Mouse (Mus musculus) embryonic facial prominence, embryonic 12.5 days (tissue): ENCODE results near the gene Gprc6a. TPM values are rescaled to one million over a fixed set of nuclear protein-coding genes. Genes with fewer than 3 reads are reported as not detected.
A peak's percentile ranks its signal among the peaks of the same experiment; 100 is the strongest.

Source experiments
- ATAC-seq: fragments of 200-750 bp; cut with Nextera tagmentation; 2 replicates; pipeline ENCODE4 v1.8.0; 2017; ENCODE audit not compliant: insufficient number of reproducible peaks, insufficient read depth, low FRiP score, low TSS enrichment
- H3K27ac ChIP-seq: fragments of 300-500 bp; sonication (generic); 2 replicates; pipeline ENCODE4 v1.5.1; 2016; ENCODE audit warnings: mild to moderate bottlenecking
- H3K27me3 ChIP-seq: fragments of 300-500 bp; sonication (generic); 2 replicates; pipeline ENCODE4 v1.6.1; 2016; ENCODE audit warnings: mild to moderate bottlenecking, moderate library complexity
- H3K36me3 ChIP-seq: fragments of 300-500 bp; sonication (generic); 2 replicates; pipeline ENCODE4 v1.6.1; 2016; ENCODE audit warnings: mild to moderate bottlenecking
- H3K4me1 ChIP-seq: fragments of 300-500 bp; sonication (generic); 2 replicates; pipeline ENCODE4 v1.6.1; 2016
- H3K4me2 ChIP-seq: fragments of 300-500 bp; sonication (generic); replicated peaks from 2 replicates; pipeline ENCODE4 v1.6.1; 2016; ENCODE audit warnings: mild to moderate bottlenecking, moderate library complexity
- H3K4me3 ChIP-seq: fragments of 300-500 bp; sonication (generic); 2 replicates; pipeline ENCODE4 v1.5.1; 2016; ENCODE audit warnings: mild to moderate bottlenecking
- H3K9ac ChIP-seq: fragments of 300-500 bp; sonication (generic); 2 replicates; pipeline ENCODE4 v1.6.1; 2016; ENCODE audit warnings: mild to moderate bottlenecking, moderate library complexity
- H3K9me3 ChIP-seq: fragments of 300-500 bp; sonication (generic); 2 replicates; pipeline ENCODE4 v1.6.1; 2016; ENCODE audit warnings: mild to moderate bottlenecking, moderate library complexity
- WGBS: fragments of 180-500 bp; shearing (Covaris S2); methylation state at CpG from one replicate; pipeline ENCODE4 v1.1.7; 2016; 5-methylcytosine and 5-hydroxymethylcytosine counted together
- polyA plus RNA-seq: library from polyadenylated mRNA; unstranded; fragments of >200 nt; fragmentation: Nextera tagmentation; extraction: Ambion mirVana; gene quantifications from 2 replicates; pipeline ENCODE4 v1.2.1, GENCODE M21; 2016

Gene Gprc6a
- polyA plus RNA-seq, result not detected in 2 replicates

- 76% methylated on average over 8 of the region's 8 CpGs for WGBS
- no peaks in the 10 kb centered on the region for H3K27me3 ChIP-seq
Measured at GRCm38 (mm10) chr10:51631411-51632136, at the start of gene Gprc6a. TSS of gene Gprc6a (minus strand) at chr10:51631461.

GRCm38 (mm10) chr10:51678251-51678639 is 47.0 kb upstream of the Gprc6a start:
- Histone ChIP-seq H3K36me3 (no peaks in the 10 kb centered on the region), H3K27me3 (peaks cover 25% of the 10 kb centered on the region), H3K4me1 (peaks cover 2% of the 10 kb centered on the region; the same call in 1 of the 2 replicates), H3K4me2 (peak overlapping the region; percentile 84), H3K27ac (no peak overlapping the region), H3K4me3 (peak overlapping the region; percentile 43), H3K9ac (no peak overlapping the region), H3K9me3 (no peaks in the 10 kb centered on the region)
- no peak for ATAC-seq
- WGBS, result 5% methylated on average over 10 of the region's 10 CpGs

More at GRCm38 (mm10) chr10:51631411-51632136, at the start of gene Gprc6a:
- H3K4me2 ChIP-seq, result no peak within 1 kb of the TSS
- H3K4me3 ChIP-seq, result no peak within 1 kb of the TSS
- H3K4me1 ChIP-seq, result no peaks in the 10 kb centered on the region
- H3K36me3 ChIP-seq, result no peaks in the 10 kb centered on the region
- H3K27ac ChIP-seq, result no peak within 1 kb of the TSS
- no peak for ATAC-seq
- H3K9ac ChIP-seq, result no peak within 1 kb of the TSS
- no peaks in the 10 kb centered on the region for H3K9me3 ChIP-seq

GRCm38 (mm10) chr10:51677548-51678250 is 46.4 kb upstream of the Gprc6a start, which contains the start of gene Rfx6:
TSS of gene Rfx6 (plus strand) at chr10:51677756.
- Histone ChIP-seq H3K9ac (no peak within 1 kb of the TSS), H3K9me3 (no peaks in the 10 kb centered on the region), H3K36me3 (no peaks in the 10 kb centered on the region), H3K27me3 (peaks cover 25% of the 10 kb centered on the region), H3K4me3 (peak within 1 kb of the TSS; percentile 43), H3K4me2 (peak within 1 kb of the TSS; percentile 84), H3K4me1 (peaks cover 2% of the 10 kb centered on the region; the same call in 1 of the 2 replicates), H3K27ac (no peak within 1 kb of the TSS)
- 1% methylated on average over 37 of the region's 38 CpGs for WGBS
- ATAC-seq, result 0 out of 2 replicates have a peak, but pooled peaks have one; percentile 60

- Histone ChIP-seq H3K27me3 (peaks cover 11% of the 10 kb centered on the region), H3K4me3 (no peak overlapping the region), H3K9me3 (no peaks in the 10 kb centered on the region), H3K4me2 (no peak overlapping the region), H3K4me1 (no peaks in the 10 kb centered on the region), H3K9ac (no peak overlapping the region), H3K36me3 (no peaks in the 10 kb centered on the region), H3K27ac (no peak overlapping the region)
- peak; percentile 56; the same call in 1 of the 2 replicates for ATAC-seq
- WGBS, result 53% methylated on average over 1 of the region's 1 CpGs
Measured at GRCm38 (mm10) chr10:51672082-51672779, 41.0 kb upstream of the Gprc6a start.

GRCm38 (mm10) chr10:51671583-51671982 is 40.3 kb upstream of the Gprc6a start:
- Histone ChIP-seq H3K9me3 (no peaks in the 10 kb centered on the region), H3K27me3 (peaks cover 5% of the 10 kb centered on the region), H3K4me3 (no peak overlapping the region), H3K9ac (no peak overlapping the region), H3K36me3 (no peaks in the 10 kb centered on the region), H3K4me2 (no peak overlapping the region), H3K4me1 (no peaks in the 10 kb centered on the region), H3K27ac (no peak overlapping the region)
- no peak for ATAC-seq
- WGBS, result 80% methylated on average over 4 of the region's 4 CpGs

- H3K4me2 ChIP-seq, result no peak overlapping the region
- no peak overlapping the region for H3K9ac ChIP-seq
- no peak for ATAC-seq
- H3K36me3 ChIP-seq, result no peaks in the 10 kb centered on the region
- H3K27me3 ChIP-seq, result no peaks in the 10 kb centered on the region
- no peaks in the 10 kb centered on the region for H3K4me1 ChIP-seq
- no peak overlapping the region for H3K27ac ChIP-seq
- no peak overlapping the region for H3K4me3 ChIP-seq
- H3K9me3 ChIP-seq, result no peaks in the 10 kb centered on the region
Measured at GRCm38 (mm10) chr10:51669334-51669733, 38.1 kb upstream of the Gprc6a start.

GRCm38 (mm10) chr10:51657324-51657723 is 26.1 kb upstream of the Gprc6a start:
- H3K4me3 ChIP-seq, result no peak overlapping the region
- H3K4me1 ChIP-seq, result no peaks in the 10 kb centered on the region
- H3K27me3 ChIP-seq, result no peaks in the 10 kb centered on the region
- H3K4me2 ChIP-seq, result no peak overlapping the region
- no peak overlapping the region for H3K27ac ChIP-seq
- H3K9ac ChIP-seq, result no peak overlapping the region
- ATAC-seq, result no peak
- H3K36me3 ChIP-seq, result no peaks in the 10 kb centered on the region
- 74% methylated on average over 1 of the region's 1 CpGs for WGBS
- H3K9me3 ChIP-seq, result no peaks in the 10 kb centered on the region

GRCm38 (mm10) chr10:51649506-51650221 is 18.4 kb upstream of the Gprc6a start:
- Histone ChIP-seq H3K9me3 (no peaks in the 10 kb centered on the region), H3K4me1 (no peaks in the 10 kb centered on the region), H3K27me3 (no peaks in the 10 kb centered on the region), H3K9ac (no peak overlapping the region), H3K36me3 (no peaks in the 10 kb centered on the region), H3K4me3 (no peak overlapping the region), H3K27ac (no peak overlapping the region), H3K4me2 (no peak overlapping the region)
- ATAC-seq, result no peak
- 59% methylated on average over 3 of the region's 3 CpGs for WGBS

- WGBS, result 73% methylated on average over 3 of the region's 3 CpGs
- ATAC-seq, result no peak
- H3K9me3 ChIP-seq, result no peaks in the 10 kb centered on the region
Measured at GRCm38 (mm10) chr10:51621193-51621592, 10.1 kb downstream of the Gprc6a start.

GRCm38 (mm10) chr10:51620126-51620525 is 11.1 kb downstream of the Gprc6a start:
- Histone ChIP-seq H3K9me3 (no peaks in the 10 kb centered on the region), H3K36me3 (no peaks in the 10 kb centered on the region), H3K9ac (no peak overlapping the region), H3K4me3 (no peak overlapping the region), H3K4me1 (no peaks in the 10 kb centered on the region), H3K4me2 (no peak overlapping the region), H3K27ac (no peak overlapping the region), H3K27me3 (no peaks in the 10 kb centered on the region)
- no peak for ATAC-seq
- WGBS, result 68% methylated on average over 7 of the region's 7 CpGs

More at GRCm38 (mm10) chr10:51621193-51621592, 10.1 kb downstream of the Gprc6a start:
- no peak overlapping the region for H3K27ac ChIP-seq
- no peaks in the 10 kb centered on the region for H3K27me3 ChIP-seq
- H3K4me3 ChIP-seq, result no peak overlapping the region
- H3K9ac ChIP-seq, result no peak overlapping the region
- H3K36me3 ChIP-seq, result no peaks in the 10 kb centered on the region
- H3K4me1 ChIP-seq, result no peaks in the 10 kb centered on the region
- no peak overlapping the region for H3K4me2 ChIP-seq

GRCm38 (mm10) chr10:51618538-51618937 is 12.7 kb downstream of the Gprc6a start:
- Histone ChIP-seq H3K4me1 (no peaks in the 10 kb centered on the region), H3K27me3 (no peaks in the 10 kb centered on the region), H3K4me3 (no peak overlapping the region), H3K27ac (no peak overlapping the region), H3K9ac (no peak overlapping the region), H3K4me2 (no peak overlapping the region), H3K36me3 (no peaks in the 10 kb centered on the region), H3K9me3 (no peaks in the 10 kb centered on the region)
- 75% methylated on average over 2 of the region's 2 CpGs for WGBS
- no peak for ATAC-seq
